Mouse (Mus musculus) hindbrain, embryonic 13.5 days (tissue): ENCODE results near the gene Diaph2. TPM values are rescaled to one million over a fixed set of nuclear protein-coding genes. Genes with fewer than 3 reads are reported as not detected.

ENCODE experiments used
- ATAC-seq: fragments of 200-750 bp; cut with Nextera tagmentation; 2 replicates; pipeline ENCODE4 v1.8.0; 2017; ENCODE audit warnings: moderate TSS enrichment; ENCODE audit not compliant: low FRiP score
- H3K27ac ChIP-seq: fragments of 300-500 bp; sonication (generic); 2 replicates; pipeline ENCODE4 v1.5.1; 2015; ENCODE audit warnings: inconsistent platforms, mild to moderate bottlenecking, moderate library complexity
- H3K27me3 ChIP-seq: fragments of 300-500 bp; sonication (generic); 2 replicates; pipeline ENCODE4 v1.6.1; 2015; ENCODE audit warnings: mild to moderate bottlenecking, inconsistent platforms
- H3K36me3 ChIP-seq: fragments of 300-500 bp; sonication (generic); 2 replicates; pipeline ENCODE4 v1.6.1; 2015; ENCODE audit warnings: mild to moderate bottlenecking, inconsistent platforms
- H3K4me1 ChIP-seq: fragments of 300-500 bp; sonication (generic); replicated peaks from 2 replicates; pipeline ENCODE4 v1.6.1; 2015; ENCODE audit warnings: inconsistent platforms
- H3K4me2 ChIP-seq: fragments of 300-500 bp; sonication (generic); 2 replicates; pipeline ENCODE4 v1.6.1; 2015; ENCODE audit warnings: inconsistent platforms, mild to moderate bottlenecking, moderate library complexity
- H3K4me3 ChIP-seq: fragments of 300-500 bp; sonication (generic); 2 replicates; pipeline ENCODE4 v1.5.1; 2015; ENCODE audit warnings: mild to moderate bottlenecking, inconsistent platforms
- H3K9ac ChIP-seq: fragments of 300-500 bp; sonication (generic); 2 replicates; pipeline ENCODE4 v1.6.1; 2015; ENCODE audit warnings: mild to moderate bottlenecking, inconsistent platforms
- H3K9me3 ChIP-seq: fragments of 300-500 bp; sonication (generic); 2 replicates; pipeline ENCODE4 v1.6.1; 2016; ENCODE audit warnings: inconsistent platforms
- WGBS: fragments of 180-500 bp; shearing (Covaris S2); methylation state at CpG from one replicate; pipeline ENCODE4 v1.1.7; 2015; 5-methylcytosine and 5-hydroxymethylcytosine counted together
- polyA plus RNA-seq: library from polyadenylated mRNA; unstranded; fragments of >200 nt; fragmentation: Nextera tagmentation; extraction: Ambion mirVana; gene quantifications from 2 replicates; pipeline ENCODE4 v1.2.1, GENCODE M21; 2015

Diaph2 gene
- 4.0 and 4.7 TPM in 2 replicates for polyA plus RNA-seq

GRCm38 (mm10) chrX:129749571-129750061, at the start of gene Diaph2:
TSS of gene Diaph2 (plus strand) at chrX:129749742.
- Histone ChIP-seq H3K27ac (no peak within 1 kb of the TSS), H3K36me3 (no peaks in the 10 kb centered on the region), H3K4me1 (no peaks in the 10 kb centered on the region), H3K9ac (peak within 1 kb of the TSS; percentile 73), H3K9me3 (no peaks in the 10 kb centered on the region), H3K4me2 (peak within 1 kb of the TSS; percentile 58), H3K4me3 (peak within 1 kb of the TSS; percentile 54), H3K27me3 (no peaks in the 10 kb centered on the region)
- ATAC-seq, result peak; percentile 95
- WGBS, result 17% methylated on average over 44 of the region's 49 CpGs

GRCm38 (mm10) chrX:129701634-129702312, 47.8 kb upstream of the Diaph2 start:
- H3K4me2 ChIP-seq, result no peak overlapping the region
- WGBS, result 65% methylated on average over 6 of the region's 6 CpGs
- no peak for ATAC-seq

GRCm38 (mm10) chrX:129709656-129710055, 39.9 kb upstream of the Diaph2 start:
- Histone ChIP-seq H3K4me2 (no peak overlapping the region), H3K4me3 (no peak overlapping the region), H3K36me3 (no peaks in the 10 kb centered on the region), H3K27me3 (no peaks in the 10 kb centered on the region), H3K27ac (no peak overlapping the region), H3K4me1 (no peaks in the 10 kb centered on the region), H3K9ac (no peak overlapping the region), H3K9me3 (no peaks in the 10 kb centered on the region)
- 60% methylated on average over 2 of the region's 2 CpGs for WGBS
- ATAC-seq, result no peak

More at GRCm38 (mm10) chrX:129701634-129702312, 47.8 kb upstream of the Diaph2 start:
- no peak overlapping the region for H3K9ac ChIP-seq
- H3K36me3 ChIP-seq, result no peaks in the 10 kb centered on the region
- no peak overlapping the region for H3K27ac ChIP-seq
- H3K9me3 ChIP-seq, result no peaks in the 10 kb centered on the region
- no peaks in the 10 kb centered on the region for H3K27me3 ChIP-seq
- H3K4me1 ChIP-seq, result no peaks in the 10 kb centered on the region
- H3K4me3 ChIP-seq, result no peak overlapping the region

- no peaks in the 10 kb centered on the region for H3K27me3 ChIP-seq
- no peaks in the 10 kb centered on the region for H3K4me1 ChIP-seq
- H3K36me3 ChIP-seq, result no peaks in the 10 kb centered on the region
- H3K27ac ChIP-seq, result no peak overlapping the region
- 41% methylated on average over 2 of the region's 2 CpGs for WGBS
- ATAC-seq, result no peak
- H3K9ac ChIP-seq, result no peak overlapping the region
- no peak overlapping the region for H3K4me3 ChIP-seq
- H3K9me3 ChIP-seq, result no peaks in the 10 kb centered on the region
- no peak overlapping the region for H3K4me2 ChIP-seq
These were observed 20.8 kb upstream of the Diaph2 start for GRCm38 (mm10) chrX:129728717-129729220.

GRCm38 (mm10) chrX:129736562-129736961, 13.0 kb upstream of the Diaph2 start:
- Histone ChIP-seq H3K4me3 (no peak overlapping the region), H3K27me3 (no peaks in the 10 kb centered on the region), H3K4me2 (no peak overlapping the region), H3K27ac (no peak overlapping the region), H3K36me3 (no peaks in the 10 kb centered on the region), H3K9me3 (no peaks in the 10 kb centered on the region), H3K9ac (no peak overlapping the region), H3K4me1 (no peaks in the 10 kb centered on the region)
- WGBS, result 30% methylated on average over 1 of the region's 1 CpGs
- ATAC-seq, result no peak

GRCm38 (mm10) chrX:129739226-129739625, 10.3 kb upstream of the Diaph2 start:
- H3K4me3 ChIP-seq, result no peak overlapping the region
- no peaks in the 10 kb centered on the region for H3K9me3 ChIP-seq
- no peak overlapping the region for H3K9ac ChIP-seq
- H3K27ac ChIP-seq, result no peak overlapping the region
- H3K4me2 ChIP-seq, result no peak overlapping the region
- no peaks in the 10 kb centered on the region for H3K36me3 ChIP-seq
- no peaks in the 10 kb centered on the region for H3K4me1 ChIP-seq
- ATAC-seq, result no peak
- H3K27me3 ChIP-seq, result no peaks in the 10 kb centered on the region

- Histone ChIP-seq H3K27ac (no peak overlapping the region), H3K4me3 (no peak overlapping the region), H3K4me1 (no peaks in the 10 kb centered on the region), H3K27me3 (no peaks in the 10 kb centered on the region), H3K9ac (no peak overlapping the region), H3K9me3 (no peaks in the 10 kb centered on the region), H3K4me2 (no peak overlapping the region), H3K36me3 (no peaks in the 10 kb centered on the region)
- WGBS, result 92% methylated on average over 3 of the region's 3 CpGs
- no peak for ATAC-seq
These were observed 6.6 kb upstream of the Diaph2 start for GRCm38 (mm10) chrX:129742981-129743380.

GRCm38 (mm10) chrX:129745976-129746375, 3.6 kb upstream of the Diaph2 start:
- Histone ChIP-seq H3K9ac (no peak overlapping the region), H3K4me2 (no peak overlapping the region), H3K4me3 (no peak overlapping the region), H3K27ac (no peak overlapping the region), H3K4me1 (no peaks in the 10 kb centered on the region), H3K27me3 (no peaks in the 10 kb centered on the region), H3K9me3 (no peaks in the 10 kb centered on the region), H3K36me3 (no peaks in the 10 kb centered on the region)
- WGBS, result 77% methylated on average over 3 of the region's 3 CpGs
- ATAC-seq, result no peak

GRCm38 (mm10) chrX:129749102-129749501, 440 bp upstream of the Diaph2 start:
- 27% methylated on average over 1 of the region's 1 CpGs for WGBS
- no peak overlapping the region for H3K9ac ChIP-seq
- peak; percentile 38; the same call in 1 of the 2 replicates for ATAC-seq

GRCm38 (mm10) chrX:129750094-129750569, 590 bp downstream of the Diaph2 start:
- ATAC-seq, result peak; percentile 80

More at GRCm38 (mm10) chrX:129749102-129749501, 440 bp upstream of the Diaph2 start:
- Histone ChIP-seq H3K4me1 (no peaks in the 10 kb centered on the region), H3K4me2 (peak overlapping the region; percentile 58), H3K27ac (no peak overlapping the region), H3K27me3 (no peaks in the 10 kb centered on the region), H3K4me3 (peak overlapping the region; percentile 54), H3K9me3 (no peaks in the 10 kb centered on the region), H3K36me3 (no peaks in the 10 kb centered on the region)

GRCm38 (mm10) chrX:129750606-129751005, 1.1 kb downstream of the Diaph2 start:
- WGBS, result 12% methylated on average over 6 of the region's 6 CpGs
- H3K4me2 ChIP-seq, result peak overlapping the region; percentile 58
- no peaks in the 10 kb centered on the region for H3K9me3 ChIP-seq
- H3K27ac ChIP-seq, result no peak overlapping the region
- peak; percentile 12; the same call in 1 of the 2 replicates for ATAC-seq
- peak overlapping the region; percentile 54 for H3K4me3 ChIP-seq
- no peaks in the 10 kb centered on the region for H3K36me3 ChIP-seq
- H3K27me3 ChIP-seq, result no peaks in the 10 kb centered on the region
- H3K4me1 ChIP-seq, result no peaks in the 10 kb centered on the region
- H3K9ac ChIP-seq, result peak overlapping the region; percentile 73

More at GRCm38 (mm10) chrX:129750094-129750569, 590 bp downstream of the Diaph2 start:
- Histone ChIP-seq H3K36me3 (no peaks in the 10 kb centered on the region), H3K27ac (no peak overlapping the region), H3K9me3 (no peaks in the 10 kb centered on the region), H3K4me1 (no peaks in the 10 kb centered on the region), H3K27me3 (no peaks in the 10 kb centered on the region), H3K9ac (peak overlapping the region; percentile 73), H3K4me3 (peak overlapping the region; percentile 54), H3K4me2 (peak overlapping the region; percentile 58)
- 18% methylated on average over 31 of the region's 31 CpGs for WGBS

- no peak for ATAC-seq
- H3K36me3 ChIP-seq, result no peaks in the 10 kb centered on the region
- no peak overlapping the region for H3K4me2 ChIP-seq
- H3K9me3 ChIP-seq, result no peaks in the 10 kb centered on the region
- H3K27ac ChIP-seq, result no peak overlapping the region
- H3K27me3 ChIP-seq, result no peaks in the 10 kb centered on the region
- no peaks in the 10 kb centered on the region for H3K4me1 ChIP-seq
- no peak overlapping the region for H3K9ac ChIP-seq
- H3K4me3 ChIP-seq, result no peak overlapping the region
These were observed 7.1 kb downstream of the Diaph2 start for GRCm38 (mm10) chrX:129756606-129757005.

- H3K27me3 ChIP-seq, result no peaks in the 10 kb centered on the region
- no peaks in the 10 kb centered on the region for H3K36me3 ChIP-seq
- H3K4me2 ChIP-seq, result no peak overlapping the region
- no peak overlapping the region for H3K9ac ChIP-seq
- no peaks in the 10 kb centered on the region for H3K4me1 ChIP-seq
- no peak overlapping the region for H3K27ac ChIP-seq
- ATAC-seq, result no peak
- H3K9me3 ChIP-seq, result no peaks in the 10 kb centered on the region
- WGBS, result 92% methylated on average over 2 of the region's 2 CpGs
- no peak overlapping the region for H3K4me3 ChIP-seq
These were observed 13.1 kb downstream of the Diaph2 start for GRCm38 (mm10) chrX:129762649-129763048.
